Mouse (Mus musculus) kidney, adult 2 months (tissue): ENCODE results near the gene 4933405L10Rik. TPM values are rescaled to one million over a fixed set of nuclear protein-coding genes. Genes with fewer than 3 reads are reported as not detected.

Experiments
- DNase-seq: peaks from one replicate; pipeline ENCODE4 v3.0.0; 2021
- H3K27ac ChIP-seq: fragments of 200-500 bp; 2 replicates; pipeline ENCODE4 v1.5.1; 2012; ENCODE audit warnings: low read depth, low read length, control low read depth, inconsistent platforms; ENCODE audit not compliant: insufficient read depth
- H3K27me3 ChIP-seq: fragments of 200-500 bp; replicated peaks from 2 replicates; pipeline ENCODE4 v1.6.1; 2012; ENCODE audit warnings: mild to moderate bottlenecking, moderate library complexity, low read length, inconsistent platforms; ENCODE audit not compliant: control insufficient read depth, insufficient read depth
- H3K36me3 ChIP-seq: fragments of 200-500 bp; 2 replicates; pipeline ENCODE4 v1.6.1; 2012; ENCODE audit warnings: mild to moderate bottlenecking, moderate library complexity, low read length, inconsistent platforms; ENCODE audit not compliant: control insufficient read depth, insufficient read depth
- H3K4me1 ChIP-seq: fragments of 200-500 bp; 2 replicates; pipeline ENCODE4 v1.6.1; 2011; ENCODE audit warnings: low read length; ENCODE audit not compliant: control insufficient read depth, insufficient read depth
- H3K4me3 ChIP-seq: fragments of 200-500 bp; 2 replicates; pipeline ENCODE4 v1.5.1; 2011; ENCODE audit warnings: mild to moderate bottlenecking, low read depth, low read length, control low read depth; ENCODE audit not compliant: insufficient read depth
- CTCF ChIP-seq: fragments of 200-500 bp; conservative IDR thresholded peaks from 2 replicates; pipeline ENCODE4 v1.5.1; 2011; ENCODE audit warnings: low read depth, mild to moderate bottlenecking, control low read depth, low read length, moderate library complexity, mixed read lengths; ENCODE audit not compliant: insufficient read depth, insufficient read length
- POLR2A ChIP-seq: fragments of 200-500 bp; IDR thresholded peaks from one replicate; pipeline ENCODE4 v1.6.1; 2011; ENCODE audit warnings: low read depth, low read length, control low read depth
- WGBS: fragments of 180-500 bp; shearing (Covaris S2); methylation state at CpG from one replicate; pipeline ENCODE4 v1.1.7; 2018; 5-methylcytosine and 5-hydroxymethylcytosine counted together
- polyA plus RNA-seq: library from polyadenylated mRNA; depleted of rRNA; stranded (reverse); fragments of >200 nt; gene quantifications from 2 replicates; pipeline ENCODE4 v1.2.3, GENCODE M21; 2012

The 4933405L10Rik gene
- polyA plus RNA-seq, 1 experiment = 0.19 TPM

GRCm38 (mm10) chr8:105688242-105688752 lies 19.2 kb upstream of the 4933405L10Rik start:
- Histone ChIP-seq H3K4me1 (no peaks in the 10 kb centered on the region; the same call in 1 of the 2 replicates), H3K4me3 (no peak overlapping the region), H3K27me3 (no peaks in the 10 kb centered on the region), H3K36me3 (no peaks in the 10 kb centered on the region), H3K27ac (no peak overlapping the region)
- 78% methylated on average over 14 of the region's 14 CpGs for WGBS
- no peak for DNase-seq
- TF ChIP-seq CTCF = no peak
- no peak for TF ChIP-seq POLR2A

- H3K27me3 ChIP-seq = no peaks in the 10 kb centered on the region
- no peaks in the 10 kb centered on the region for H3K36me3 ChIP-seq
- TF ChIP-seq CTCF = no peak
- TF ChIP-seq POLR2A = no peak
- H3K27ac ChIP-seq = no peak overlapping the region
- WGBS = 72% methylated on average over 35 of the region's 35 CpGs
- no peak overlapping the region for H3K4me3 ChIP-seq
- DNase-seq = no peak
- peaks cover 3% of the 10 kb centered on the region; the same call in 1 of the 2 replicates for H3K4me1 ChIP-seq
Observed at GRCm38 (mm10) chr8:105689256-105689982, 18.0 kb upstream of the 4933405L10Rik start.

GRCm38 (mm10) chr8:105689983-105690360 lies 17.5 kb upstream of the 4933405L10Rik start:
- no peak for TF ChIP-seq CTCF
- no peaks in the 10 kb centered on the region for H3K36me3 ChIP-seq
- WGBS = 92% methylated on average over 9 of the region's 9 CpGs
- no peak overlapping the region for H3K4me3 ChIP-seq
- H3K4me1 ChIP-seq = peaks cover 3% of the 10 kb centered on the region; the same call in 1 of the 2 replicates
- H3K27ac ChIP-seq = no peak overlapping the region
- DNase-seq = no peak
- no peaks in the 10 kb centered on the region for H3K27me3 ChIP-seq

DNA sequence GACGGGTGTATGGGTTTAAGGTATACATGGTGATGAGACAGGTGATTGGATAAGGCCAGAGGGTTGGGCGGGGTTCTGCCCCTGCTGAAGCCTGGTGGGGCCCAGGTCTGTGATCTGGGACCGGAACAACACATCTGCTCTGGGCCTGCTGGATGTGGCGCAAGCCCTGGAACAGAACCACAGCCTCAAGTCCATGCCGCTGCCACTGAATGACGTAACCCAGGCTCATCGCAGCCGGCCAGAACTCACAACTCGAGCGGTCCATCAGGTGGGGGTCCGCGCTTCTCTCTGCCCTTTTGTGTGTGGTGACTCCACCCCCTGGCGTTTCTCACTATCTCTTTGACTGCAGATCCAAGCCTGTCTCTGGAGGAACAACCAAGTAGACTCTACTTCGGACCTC lies 16.5 kb upstream of the 4933405L10Rik start:
- WGBS = 86% methylated on average over 14 of the region's 14 CpGs
- H3K36me3 ChIP-seq = no peaks in the 10 kb centered on the region
- no peak for TF ChIP-seq CTCF
- no peak for TF ChIP-seq POLR2A

DNA sequence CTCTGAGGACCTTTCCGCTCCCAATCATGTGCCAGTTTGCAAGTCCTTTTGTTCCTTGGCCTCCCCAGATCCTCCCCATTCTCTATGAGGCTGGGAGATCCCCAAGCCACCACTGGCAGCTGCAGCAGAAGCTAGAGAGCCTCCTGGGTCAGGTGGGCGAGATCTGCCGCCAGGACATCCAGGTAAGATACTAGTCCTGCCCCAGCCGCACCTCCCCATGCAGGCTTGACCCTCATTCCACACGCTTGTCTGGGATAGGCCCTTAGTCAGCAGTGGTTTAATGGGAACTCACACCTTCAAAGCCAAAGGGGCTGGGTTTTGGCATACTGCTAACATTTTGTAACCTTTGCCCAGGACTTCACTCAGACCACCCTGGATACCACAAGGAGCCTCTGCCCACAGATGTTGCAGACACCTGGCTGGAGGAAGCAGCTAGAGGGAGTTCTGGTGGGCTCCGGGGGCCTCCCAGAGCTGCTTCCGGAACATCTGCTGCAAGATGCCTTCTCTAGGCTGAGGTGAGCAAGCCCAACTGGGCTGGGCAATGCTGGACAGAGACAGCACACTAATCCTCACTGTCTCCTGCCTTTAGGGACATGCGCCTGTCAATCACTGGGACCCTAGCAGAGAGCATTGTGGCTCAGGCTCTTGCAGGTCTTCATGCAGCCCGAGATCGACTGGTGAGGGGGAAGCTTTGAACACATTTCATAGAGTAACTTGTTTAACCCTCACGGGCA lies 14.8 kb upstream of the 4933405L10Rik start:
- TF ChIP-seq POLR2A (no peak), CTCF (no peak)
- Histone ChIP-seq H3K27ac (no peak overlapping the region), H3K4me1 (peaks cover 3% of the 10 kb centered on the region; the same call in 1 of the 2 replicates), H3K4me3 (no peak overlapping the region), H3K36me3 (no peaks in the 10 kb centered on the region; the same call in 1 of the 2 replicates), H3K27me3 (no peaks in the 10 kb centered on the region)
- WGBS = 86% methylated on average over 11 of the region's 11 CpGs
- DNase-seq = peak; percentile 32

More for the DNA sequence above, 16.5 kb upstream of the 4933405L10Rik start:
- Histone ChIP-seq H3K27ac (no peak overlapping the region), H3K4me1 (peaks cover 3% of the 10 kb centered on the region; the same call in 1 of the 2 replicates), H3K4me3 (no peak overlapping the region), H3K27me3 (no peaks in the 10 kb centered on the region)
- DNase-seq = no peak

DNA sequence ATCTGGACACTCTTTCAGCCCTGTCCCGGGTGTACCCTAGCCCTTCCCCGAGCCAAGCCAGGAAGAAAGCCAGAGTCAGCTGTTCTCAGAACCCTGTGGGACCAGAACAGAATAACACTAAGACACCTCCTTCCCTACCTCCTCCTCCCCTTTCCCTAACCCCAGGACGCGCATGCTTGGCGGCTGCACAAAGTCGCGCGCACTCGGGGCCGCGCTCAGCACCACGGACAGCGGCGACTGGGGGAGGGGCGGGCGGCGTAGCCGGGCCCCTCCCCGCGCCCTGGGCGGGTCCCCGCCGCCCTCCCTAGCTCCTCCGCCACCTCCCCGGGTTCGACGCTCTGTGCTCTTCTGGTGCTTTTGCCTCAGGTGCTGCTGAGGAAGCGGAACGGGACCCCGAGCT lies 13.8 kb upstream of the 4933405L10Rik start:
- Histone ChIP-seq H3K27me3 (no peaks in the 10 kb centered on the region), H3K4me3 (peak overlapping the region; percentile 40; the same call in 1 of the 2 replicates), H3K27ac (no peak overlapping the region), H3K4me1 (peaks cover 3% of the 10 kb centered on the region; the same call in 1 of the 2 replicates), H3K36me3 (no peaks in the 10 kb centered on the region; the same call in 1 of the 2 replicates)
- peak; percentile 72 for DNase-seq
- WGBS = 8% methylated on average over 30 of the region's 30 CpGs
- TF ChIP-seq CTCF = no peak
- no peak for TF ChIP-seq POLR2A
